Mouse (Mus musculus) hindbrain, embryonic 12.5 days (tissue): ENCODE measurements around the gene Slc8a2. TPM values are rescaled to one million over a fixed set of nuclear protein-coding genes. Genes with fewer than 3 reads are reported as not detected.

Experiments
- ATAC-seq: fragments of 200-750 bp; cut with Nextera tagmentation; 2 replicates; pipeline ENCODE4 v1.8.0; 2017; ENCODE audit warnings: moderate TSS enrichment; ENCODE audit not compliant: low FRiP score
- H3K27ac ChIP-seq: fragments of 300-500 bp; sonication (generic); 2 replicates; pipeline ENCODE4 v1.5.1; 2016; ENCODE audit warnings: mild to moderate bottlenecking
- H3K27me3 ChIP-seq: fragments of 300-500 bp; sonication (generic); 2 replicates; pipeline ENCODE4 v1.6.1; 2016; ENCODE audit warnings: mild to moderate bottlenecking
- H3K36me3 ChIP-seq: fragments of 300-500 bp; sonication (generic); 2 replicates; pipeline ENCODE4 v1.6.1; 2016; ENCODE audit warnings: mild to moderate bottlenecking
- H3K4me1 ChIP-seq: fragments of 300-500 bp; sonication (generic); 2 replicates; pipeline ENCODE4 v1.6.1; 2016
- H3K4me2 ChIP-seq: fragments of 300-500 bp; sonication (generic); replicated peaks from 2 replicates; pipeline ENCODE4 v1.6.1; 2016; ENCODE audit warnings: mild to moderate bottlenecking
- H3K4me3 ChIP-seq: fragments of 300-500 bp; sonication (generic); 2 replicates; pipeline ENCODE4 v1.5.1; 2016; ENCODE audit warnings: mild to moderate bottlenecking
- H3K9ac ChIP-seq: fragments of 300-500 bp; sonication (generic); 2 replicates; pipeline ENCODE4 v1.6.1; 2016; ENCODE audit warnings: mild to moderate bottlenecking, moderate library complexity
- H3K9me3 ChIP-seq: fragments of 300-500 bp; sonication (generic); replicated peaks from 2 replicates; pipeline ENCODE4 v1.6.1; 2016; ENCODE audit warnings: mild to moderate bottlenecking
- WGBS: fragments of 180-500 bp; shearing (Covaris S2); methylation state at CpG from one replicate; pipeline ENCODE4 v1.1.7; 2016; 5-methylcytosine and 5-hydroxymethylcytosine counted together
- polyA plus RNA-seq: library from polyadenylated mRNA; unstranded; fragments of >200 nt; fragmentation: Nextera tagmentation; extraction: Ambion mirVana; gene quantifications from 2 replicates; pipeline ENCODE4 v1.2.1, GENCODE M21; 2016

Gene Slc8a2
- polyA plus RNA-seq, 1 experiment from 2014 or later = 1.3 TPM

GRCm38 (mm10) chr7:16155132-16155872, 25.7 kb downstream of the Slc8a2 start:
- peaks cover 6% of the 10 kb centered on the region for H3K4me1 ChIP-seq
- peaks cover 19% of the 10 kb centered on the region for H3K27me3 ChIP-seq
- no peaks in the 10 kb centered on the region for H3K9me3 ChIP-seq
- peaks cover 20% of the 10 kb centered on the region for H3K36me3 ChIP-seq
- WGBS = 78% methylated on average over 9 of the region's 9 CpGs
- no peak for ATAC-seq
- H3K4me2 ChIP-seq = no peak overlapping the region
- H3K27ac ChIP-seq = no peak overlapping the region
- H3K4me3 ChIP-seq = no peak overlapping the region
- no peak overlapping the region for H3K9ac ChIP-seq

- Histone ChIP-seq H3K4me3 (no peak overlapping the region), H3K27ac (no peak overlapping the region), H3K36me3 (peaks cover 20% of the 10 kb centered on the region), H3K4me2 (no peak overlapping the region), H3K27me3 (peaks cover 19% of the 10 kb centered on the region), H3K9me3 (no peaks in the 10 kb centered on the region), H3K9ac (no peak overlapping the region), H3K4me1 (peaks cover 6% of the 10 kb centered on the region)
- 87% methylated on average over 8 of the region's 8 CpGs for WGBS
- ATAC-seq = no peak
These were observed 26.6 kb downstream of the Slc8a2 start for GRCm38 (mm10) chr7:16156105-16156714.

- no peaks in the 10 kb centered on the region for H3K9me3 ChIP-seq
- WGBS = 10% methylated on average over 38 of the region's 39 CpGs
- H3K4me2 ChIP-seq = peak overlapping the region; percentile 31
- no peak overlapping the region; the same call in 1 of the 2 replicates for H3K4me3 ChIP-seq
- H3K27ac ChIP-seq = no peak overlapping the region
- H3K4me1 ChIP-seq = peaks cover 6% of the 10 kb centered on the region; the same call in 1 of the 2 replicates
- peaks cover 19% of the 10 kb centered on the region for H3K27me3 ChIP-seq
- peaks cover 14% of the 10 kb centered on the region; the same call in 1 of the 2 replicates for H3K36me3 ChIP-seq
- ATAC-seq = 0 out of 2 replicates have a peak, but pooled peaks have one; percentile 35
- H3K9ac ChIP-seq = 0 out of 2 replicates have a peak overlapping the region, but pooled peaks have one; percentile 15
These were observed 29.1 kb downstream of the Slc8a2 start for GRCm38 (mm10) chr7:16158735-16159134.

- no peak for ATAC-seq
- Histone ChIP-seq H3K27ac (no peak overlapping the region), H3K4me1 (peaks cover 6% of the 10 kb centered on the region; the same call in 1 of the 2 replicates), H3K36me3 (peaks cover 9% of the 10 kb centered on the region; the same call in 1 of the 2 replicates), H3K27me3 (peaks cover 19% of the 10 kb centered on the region), H3K4me3 (no peak overlapping the region), H3K9ac (no peak overlapping the region), H3K4me2 (no peak overlapping the region), H3K9me3 (no peaks in the 10 kb centered on the region)
- WGBS = 83% methylated on average over 3 of the region's 3 CpGs
These were observed 31.1 kb downstream of the Slc8a2 start for GRCm38 (mm10) chr7:16160702-16161101.

- WGBS = 92% methylated on average over 9 of the region's 9 CpGs
- peaks cover 19% of the 10 kb centered on the region for H3K27me3 ChIP-seq
These were observed 31.7 kb downstream of the Slc8a2 start for GRCm38 (mm10) chr7:16161302-16161701.

GRCm38 (mm10) chr7:16162036-16162435, 32.4 kb downstream of the Slc8a2 start:
- Histone ChIP-seq H3K9me3 (no peaks in the 10 kb centered on the region), H3K27ac (no peak overlapping the region), H3K27me3 (peaks cover 19% of the 10 kb centered on the region), H3K9ac (no peak overlapping the region), H3K4me1 (peaks cover 6% of the 10 kb centered on the region; the same call in 1 of the 2 replicates), H3K36me3 (peaks cover 5% of the 10 kb centered on the region; the same call in 1 of the 2 replicates), H3K4me2 (no peak overlapping the region), H3K4me3 (no peak overlapping the region)
- 0 out of 2 replicates have a peak, but pooled peaks have one; percentile 8 for ATAC-seq
- WGBS = 83% methylated on average over 7 of the region's 7 CpGs

More at GRCm38 (mm10) chr7:16161302-16161701, 31.7 kb downstream of the Slc8a2 start:
- Histone ChIP-seq H3K4me3 (no peak overlapping the region), H3K4me1 (peaks cover 6% of the 10 kb centered on the region; the same call in 1 of the 2 replicates), H3K4me2 (no peak overlapping the region), H3K9ac (no peak overlapping the region), H3K9me3 (no peaks in the 10 kb centered on the region), H3K27ac (no peak overlapping the region), H3K36me3 (peaks cover 9% of the 10 kb centered on the region; the same call in 1 of the 2 replicates)
- no peak for ATAC-seq

- Histone ChIP-seq H3K4me3 (no peak overlapping the region), H3K9me3 (no peaks in the 10 kb centered on the region), H3K4me1 (peaks cover 48% of the 10 kb centered on the region), H3K4me2 (peak overlapping the region; percentile 72; the same call in 1 of the 2 replicates), H3K27ac (peak overlapping the region; percentile 94), H3K27me3 (peaks cover 2% of the 10 kb centered on the region; the same call in 1 of the 2 replicates), H3K9ac (0 out of 2 replicates have a peak overlapping the region, but pooled peaks have one; percentile 36), H3K36me3 (no peaks in the 10 kb centered on the region; the same call in 1 of the 2 replicates)
- WGBS = 0% methylated on average over 1 of the region's 1 CpGs
- peak; percentile 62 for ATAC-seq
These were observed 42.5 kb downstream of the Slc8a2 start for GRCm38 (mm10) chr7:16172141-16172581.

- H3K36me3 ChIP-seq = peaks cover 5% of the 10 kb centered on the region
- peak overlapping the region; percentile 94 for H3K27ac ChIP-seq
- peaks cover 48% of the 10 kb centered on the region for H3K4me1 ChIP-seq
- no peaks in the 10 kb centered on the region for H3K9me3 ChIP-seq
- peaks cover 2% of the 10 kb centered on the region; the same call in 1 of the 2 replicates for H3K27me3 ChIP-seq
- ATAC-seq = peak; percentile 29
- WGBS = 8% methylated on average over 1 of the region's 1 CpGs
- H3K4me3 ChIP-seq = no peak overlapping the region
- peak overlapping the region; percentile 72 for H3K4me2 ChIP-seq
- no peak overlapping the region for H3K9ac ChIP-seq
These were observed 43.0 kb downstream of the Slc8a2 start for GRCm38 (mm10) chr7:16172586-16173140.

- Histone ChIP-seq H3K9ac (no peak overlapping the region), H3K4me3 (no peak overlapping the region), H3K4me1 (peaks cover 48% of the 10 kb centered on the region), H3K9me3 (no peaks in the 10 kb centered on the region), H3K27me3 (peaks cover 2% of the 10 kb centered on the region; the same call in 1 of the 2 replicates), H3K4me2 (peak overlapping the region; percentile 72), H3K27ac (peak overlapping the region; percentile 94), H3K36me3 (peaks cover 10% of the 10 kb centered on the region)
- 31% methylated on average over 5 of the region's 5 CpGs for WGBS
- ATAC-seq = no peak
These were observed 43.5 kb downstream of the Slc8a2 start for GRCm38 (mm10) chr7:16173146-16173545.

GRCm38 (mm10) chr7:16174597-16175541, 45.2 kb downstream of the Slc8a2 start, which contains the start of gene Meis3:
Gene Meis3 (plus strand): TSS chr7:16175090.
- peak within 1 kb of the TSS; percentile 72 for H3K4me2 ChIP-seq
- peaks cover 27% of the 10 kb centered on the region for H3K36me3 ChIP-seq
- no peaks in the 10 kb centered on the region for H3K9me3 ChIP-seq
- peak; percentile 90 for ATAC-seq
- H3K4me1 ChIP-seq = peaks cover 48% of the 10 kb centered on the region
- H3K27ac ChIP-seq = peak within 1 kb of the TSS; percentile 94
- H3K27me3 ChIP-seq = peaks cover 2% of the 10 kb centered on the region; the same call in 1 of the 2 replicates
- under 1% methylated on average over 34 of the region's 42 CpGs for WGBS
- peak within 1 kb of the TSS; percentile 75 for H3K9ac ChIP-seq
- H3K4me3 ChIP-seq = peak within 1 kb of the TSS; percentile 55

- Histone ChIP-seq H3K9me3 (no peaks in the 10 kb centered on the region), H3K4me2 (peak overlapping the region; percentile 72), H3K9ac (peak overlapping the region; percentile 75), H3K4me1 (peaks cover 48% of the 10 kb centered on the region), H3K36me3 (peaks cover 34% of the 10 kb centered on the region), H3K27ac (peak overlapping the region; percentile 94), H3K27me3 (peaks cover 2% of the 10 kb centered on the region; the same call in 1 of the 2 replicates), H3K4me3 (peak overlapping the region; percentile 55)
- ATAC-seq = peak; percentile 9
- 0% methylated on average over 10 of the region's 10 CpGs for WGBS
These were observed 45.9 kb downstream of the Slc8a2 start for GRCm38 (mm10) chr7:16175542-16175931.
